Mouse (Mus musculus) embryonic fibroblast, embryonic 13.5 days (primary cell): ENCODE data around the gene Hmg20b. TPM values are rescaled to one million over a fixed set of nuclear protein-coding genes. Genes with fewer than 3 reads are reported as not detected.

Source experiments
- H3K27ac ChIP-seq: 2 replicates; pipeline ENCODE4 v1.5.1; 2012; ENCODE audit warnings: low read length, control low read depth, inconsistent platforms; ENCODE audit not compliant: insufficient read depth
- H3K4me1 ChIP-seq: 2 replicates; pipeline ENCODE4 v1.6.1; 2011; ENCODE audit warnings: low read length; ENCODE audit not compliant: control insufficient read depth, insufficient read depth
- H3K4me3 ChIP-seq: 2 replicates; pipeline ENCODE4 v1.5.1; 2011; ENCODE audit warnings: mild to moderate bottlenecking, control low read depth, low read length; ENCODE audit not compliant: insufficient read depth
- CTCF ChIP-seq: IDR thresholded peaks from 2 replicates; pipeline ENCODE4 v1.5.1; 2011; ENCODE audit warnings: mild to moderate bottlenecking, control low read depth, low read length, moderate library complexity, borderline replicate concordance; ENCODE audit not compliant: insufficient read depth
- POLR2A ChIP-seq: IDR thresholded peaks from 2 replicates; pipeline ENCODE4 v1.6.1; 2011; ENCODE audit warnings: low read depth, mild to moderate bottlenecking, control low read depth, low read length, moderate library complexity
- polyA plus RNA-seq: library from polyadenylated mRNA; stranded (reverse); fragments of >200 nt; gene quantifications from 2 replicates; pipeline ENCODE4 v1.2.4, GENCODE M21; 2011; ENCODE audit warnings: low read depth; ENCODE audit not compliant: missing spikeins, insufficient read length

Gene Hmg20b
- polyA plus RNA-seq, 1 experiment: 81.8 TPM

DNA sequence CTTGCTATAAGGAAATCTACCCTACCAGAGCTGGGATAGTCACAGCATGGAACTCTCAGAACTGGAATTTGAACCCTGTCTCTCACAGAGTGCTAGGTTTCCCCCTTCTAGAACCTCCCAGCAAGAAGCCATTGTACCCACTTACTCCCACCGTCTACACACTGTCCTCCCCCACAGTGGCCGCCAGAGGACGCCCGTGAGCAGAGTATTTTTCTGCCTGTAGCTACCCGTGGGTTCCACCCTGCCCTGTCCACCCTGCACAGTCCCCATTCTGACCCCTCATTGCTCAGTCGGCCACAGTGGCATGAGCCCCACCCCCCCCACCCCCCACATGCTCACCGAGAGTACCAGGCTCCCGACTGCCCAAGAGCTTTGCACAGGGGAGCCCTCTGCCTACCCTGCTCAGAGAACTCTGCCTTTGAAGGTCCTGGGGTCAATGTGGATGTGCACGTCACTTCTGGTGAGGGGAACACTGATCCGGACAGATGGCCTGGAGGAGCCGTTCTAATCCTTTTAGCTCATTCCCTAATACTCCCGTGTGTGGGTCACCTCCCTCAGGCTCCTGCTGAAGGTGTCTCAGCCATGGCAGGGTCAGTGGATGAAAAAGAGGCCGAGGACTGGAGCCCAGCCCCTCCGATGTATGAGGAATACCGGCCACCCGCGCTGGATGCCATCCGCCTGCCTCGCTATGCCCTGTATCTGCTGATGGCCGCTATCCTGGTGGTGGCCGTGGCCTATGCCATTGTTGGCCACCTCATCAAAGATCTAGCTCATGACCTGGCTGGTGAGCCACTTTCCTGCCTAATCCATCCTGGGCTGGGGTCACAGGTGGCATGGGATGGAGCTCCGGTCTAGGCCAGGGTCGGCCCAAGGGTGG is 39.8 kb upstream of the Hmg20b start:
- H3K27ac ChIP-seq: no peak overlapping the region
- no peak for TF ChIP-seq POLR2A
- peak; percentile 74 for TF ChIP-seq CTCF
- H3K4me1 ChIP-seq: peaks cover 2% of the 10 kb centered on the region; the same call in 1 of the 2 replicates
- no peak overlapping the region for H3K4me3 ChIP-seq

DNA sequence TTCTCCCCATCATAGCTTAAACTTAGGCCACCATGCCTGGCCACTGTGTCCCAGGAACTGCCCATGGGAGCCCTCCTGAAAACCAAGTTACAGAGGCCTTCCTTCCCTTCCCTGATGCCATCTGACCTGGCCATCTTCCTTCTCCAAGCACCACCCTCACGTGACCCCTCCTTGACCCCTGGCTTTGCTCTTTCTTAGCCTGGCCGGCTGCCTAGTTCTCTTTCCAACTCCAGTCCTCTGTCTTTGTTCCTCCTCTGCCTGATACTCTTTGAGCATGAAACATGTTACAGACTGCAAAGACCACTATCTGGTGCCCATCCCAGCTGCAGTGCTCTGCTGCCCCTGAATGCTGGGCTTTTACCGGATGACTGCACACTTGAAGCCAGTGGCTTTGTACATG is 39.1 kb upstream of the Hmg20b start:
- peaks cover 2% of the 10 kb centered on the region; the same call in 1 of the 2 replicates for H3K4me1 ChIP-seq
- TF ChIP-seq CTCF (no peak), POLR2A (no peak)
- no peak overlapping the region for H3K27ac ChIP-seq
- H3K4me3 ChIP-seq: no peak overlapping the region

DNA sequence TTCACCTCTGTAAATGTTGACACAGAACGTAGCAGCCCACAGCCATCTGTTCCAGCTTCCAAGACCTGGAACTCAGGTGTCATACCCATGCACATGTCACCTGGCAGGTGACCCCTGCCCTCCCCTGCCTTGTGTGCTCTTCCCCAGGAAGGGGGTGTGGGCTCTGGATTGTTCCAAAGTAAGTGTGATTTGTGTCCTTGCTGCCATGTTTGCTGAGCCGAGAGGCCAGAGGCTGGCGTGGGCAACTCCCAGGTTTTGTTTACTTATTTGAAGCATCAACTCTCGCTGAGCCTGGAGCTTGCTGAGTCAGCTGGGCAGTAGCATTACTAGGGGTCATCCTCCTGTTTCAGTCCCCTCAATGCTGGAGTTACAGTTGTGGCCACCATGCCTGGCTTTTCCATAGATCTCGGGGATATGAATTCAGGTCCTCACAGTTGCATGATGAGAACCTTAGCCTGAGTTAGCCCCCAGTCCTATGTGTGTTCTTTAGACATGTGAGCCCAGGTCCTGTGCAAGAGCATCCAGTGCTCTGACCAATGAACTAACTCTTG is 38.3 kb upstream of the Hmg20b start, which contains the start of gene Gm48552:
Gene Gm48552 (plus strand): TSS at position 501 of the 551 bp plus-strand sequence.
- H3K4me1 ChIP-seq: peaks cover 2% of the 10 kb centered on the region; the same call in 1 of the 2 replicates
- TF ChIP-seq CTCF: no peak
- TF ChIP-seq POLR2A: no peak
- no peak within 1 kb of the TSS for H3K4me3 ChIP-seq
- H3K27ac ChIP-seq: no peak within 1 kb of the TSS

DNA sequence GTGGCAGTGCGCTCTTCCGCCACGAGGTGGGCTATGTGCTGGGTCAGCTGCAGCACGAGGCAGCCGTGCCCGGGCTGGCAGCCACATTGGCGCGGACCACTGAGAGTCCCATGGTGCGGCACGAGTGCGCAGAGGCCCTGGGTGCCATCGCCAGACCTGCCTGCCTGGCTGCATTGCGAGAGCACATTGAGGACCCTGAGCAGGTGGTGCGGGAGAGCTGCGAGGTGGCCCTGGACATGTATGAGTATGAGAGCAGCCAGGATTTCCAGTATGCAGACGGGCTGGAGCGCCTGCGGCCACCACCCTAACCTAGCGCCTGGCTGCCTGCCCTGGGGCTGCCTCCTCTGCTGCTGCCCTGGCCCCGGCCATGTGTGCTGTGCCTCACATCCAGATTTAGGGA is 37.4 kb upstream of the Hmg20b start:
- Histone ChIP-seq H3K4me1 (peaks cover 2% of the 10 kb centered on the region; the same call in 1 of the 2 replicates), H3K4me3 (no peak overlapping the region), H3K27ac (no peak overlapping the region)
- TF ChIP-seq CTCF: no peak
- TF ChIP-seq POLR2A: no peak

DNA sequence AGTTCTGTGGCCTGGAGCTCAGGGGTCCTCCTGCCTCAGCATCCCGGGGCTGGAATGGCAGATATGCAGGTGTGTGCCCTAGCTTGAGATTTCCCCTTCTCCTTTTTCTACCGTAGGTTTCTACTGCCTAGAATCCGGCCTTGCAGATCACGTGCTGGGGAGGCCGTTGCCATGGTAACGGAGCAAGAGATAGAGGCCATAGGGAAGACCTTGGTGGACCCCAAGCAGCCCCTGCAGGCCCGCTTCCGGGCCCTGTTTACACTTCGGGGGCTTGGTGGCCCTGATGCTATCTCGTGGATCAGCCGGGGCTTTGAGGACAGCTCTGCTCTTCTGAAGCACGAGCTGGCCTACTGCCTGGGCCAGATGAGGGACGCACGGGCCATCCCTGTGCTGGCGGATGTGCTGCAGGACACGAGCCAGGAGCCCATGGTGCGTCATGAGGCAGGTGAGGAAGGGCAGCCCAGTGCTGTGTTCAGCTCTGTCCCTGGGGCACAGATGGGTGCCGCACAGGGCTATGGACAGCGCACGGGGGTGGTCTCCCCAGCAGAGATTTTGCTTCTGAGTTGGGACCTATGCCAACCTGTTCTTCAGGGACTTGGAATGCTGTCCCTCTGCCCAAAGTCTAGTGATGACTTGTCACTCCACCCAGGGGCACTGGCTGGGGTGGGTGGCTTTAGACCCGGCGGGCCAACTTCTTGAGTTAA is 35.5 kb upstream of the Hmg20b start:
- Histone ChIP-seq H3K27ac (no peak overlapping the region), H3K4me3 (peak overlapping the region; percentile 82), H3K4me1 (peaks cover 2% of the 10 kb centered on the region; the same call in 1 of the 2 replicates)
- TF ChIP-seq CTCF (no peak), POLR2A (no peak)

DNA sequence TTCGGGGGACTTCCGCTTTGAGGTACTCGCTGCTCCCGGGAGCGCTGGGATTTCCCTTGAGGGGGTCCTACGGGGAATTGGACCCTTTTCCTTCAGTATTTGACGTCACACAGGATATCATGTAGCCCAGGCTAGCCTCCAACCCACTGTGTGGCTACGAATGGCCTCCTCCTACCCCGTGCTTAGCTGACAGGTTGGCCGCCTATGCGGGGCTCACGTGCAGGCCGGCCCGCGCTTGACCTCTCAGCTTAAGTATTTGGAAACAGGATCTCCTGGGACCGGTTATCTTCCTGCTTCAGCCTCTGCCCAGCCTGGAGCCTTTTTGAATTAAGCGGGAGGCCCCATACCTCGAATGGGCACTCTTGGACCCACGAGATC is 34.3 kb upstream of the Hmg20b start:
- TF ChIP-seq CTCF: no peak
- peak overlapping the region; percentile 82 for H3K4me3 ChIP-seq
- peaks cover 2% of the 10 kb centered on the region; the same call in 1 of the 2 replicates for H3K4me1 ChIP-seq
- peak overlapping the region; percentile 35 for H3K27ac ChIP-seq

DNA sequence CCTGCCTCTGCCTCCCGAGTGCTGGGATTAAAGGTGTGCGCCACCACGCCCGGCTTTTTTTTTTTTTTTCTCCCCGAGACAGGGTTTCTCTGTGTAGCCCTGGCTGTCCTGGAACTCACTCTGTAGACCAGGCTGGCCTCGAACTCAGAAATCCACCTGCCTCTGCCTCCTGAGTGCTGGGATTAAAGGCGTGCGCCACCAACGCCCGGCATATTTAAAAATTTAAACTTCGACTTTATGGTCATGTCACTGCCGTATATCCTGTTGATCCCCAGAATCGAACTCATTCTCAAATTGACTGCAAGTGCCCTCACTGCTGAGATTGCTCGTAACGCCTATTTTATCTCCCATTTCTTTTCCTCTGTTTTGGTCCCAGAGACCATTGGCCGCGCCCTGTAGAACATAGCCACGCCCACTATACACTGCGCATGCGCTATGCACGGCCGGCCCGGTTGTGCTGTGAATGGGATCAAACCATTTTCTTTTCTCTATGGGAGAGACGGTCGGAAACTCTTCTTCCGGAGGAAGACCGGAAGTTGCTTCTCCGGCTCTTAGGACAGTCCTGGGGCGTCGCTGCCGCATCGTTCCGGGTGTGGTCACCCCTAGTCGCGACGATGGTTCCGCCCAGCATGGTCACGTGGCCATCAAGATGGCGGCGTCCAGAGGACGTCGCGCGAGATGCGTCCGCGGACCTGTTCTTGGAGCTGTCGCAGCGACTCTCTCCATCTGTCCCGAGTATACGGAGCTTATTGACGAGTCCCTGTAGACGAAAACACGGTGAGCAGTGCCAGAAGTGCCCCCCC is 33.7 kb upstream of the Hmg20b start, which contains the start of the genes Dohh and Gm48551:
Gene Dohh (plus strand): TSS at position 627 of the 803 bp plus-strand sequence.
Gene Gm48551 (plus strand): TSS at position 665 of the 803 bp plus-strand sequence.
- Histone ChIP-seq H3K27ac (peak within 1 kb of the TSS; percentile 35), H3K4me1 (peaks cover 2% of the 10 kb centered on the region; the same call in 1 of the 2 replicates), H3K4me3 (peak within 1 kb of the TSS; percentile 82)
- TF ChIP-seq POLR2A: peak; percentile 88
- no peak for TF ChIP-seq CTCF

DNA sequence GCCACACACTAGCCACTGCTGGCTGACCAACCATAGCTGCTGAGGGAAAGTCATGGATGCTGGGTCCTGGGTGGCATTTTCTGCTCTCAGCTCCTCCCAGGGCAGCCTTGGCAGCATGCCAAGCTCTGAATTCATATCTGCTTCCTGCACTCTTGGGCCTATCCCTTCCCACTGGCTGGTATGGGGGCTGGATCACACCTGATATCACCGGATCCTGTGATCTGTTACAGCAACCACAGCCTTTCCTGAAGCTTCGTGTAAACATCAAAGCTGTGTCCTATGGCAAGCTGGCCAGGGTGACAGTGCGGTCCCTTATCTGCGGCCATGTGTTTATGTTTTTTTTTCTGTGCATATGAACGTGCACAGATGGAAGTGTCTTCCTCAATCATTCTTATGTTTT is 31.8 kb upstream of the Hmg20b start:
- H3K4me1 ChIP-seq: peaks cover 3% of the 10 kb centered on the region; the same call in 1 of the 2 replicates
- no peak overlapping the region for H3K27ac ChIP-seq
- TF ChIP-seq POLR2A (no peak), CTCF (no peak)
- H3K4me3 ChIP-seq: no peak overlapping the region
